Mouse (Mus musculus) G1E (cell line): ENCODE measurements at regions not wholly inside any gene's neighbourhood (a gene's known extent, or its start where the extent isn't known, plus 50 kb on each side); places are given as distances from the start of the nearest gene placed in this dataset.

Source experiments
- CTCF ChIP-seq: IDR thresholded peaks from 2 replicates; pipeline ENCODE4 v1.5.1; 2012; ENCODE audit warnings: low read depth, low read length, inconsistent platforms, mixed read lengths
- GATA1 ChIP-seq: IDR thresholded peaks from 2 replicates; pipeline ENCODE4 v1.6.1; 2012; ENCODE audit warnings: borderline replicate concordance, low read length, inconsistent platforms, mixed read lengths
- GATA2 ChIP-seq: IDR thresholded peaks from 2 replicates; pipeline ENCODE4 v1.6.1; 2012; ENCODE audit warnings: low read depth, low read length, inconsistent platforms, borderline replicate concordance
- POLR2AphosphoS5 ChIP-seq: IDR thresholded peaks from 2 replicates; pipeline ENCODE4 v1.6.1; 2012; ENCODE audit warnings: low read depth, low read length, inconsistent platforms; ENCODE audit not compliant: insufficient replicate concordance
- TAL1 ChIP-seq: conservative IDR thresholded peaks from 2 replicates; pipeline ENCODE4 v1.6.1; 2012; ENCODE audit warnings: low read depth, low read length, inconsistent platforms, mixed read lengths

- TF ChIP-seq CTCF (no peak), GATA1 (no peak), POLR2AphosphoS5 (no peak), GATA2 (no peak), TAL1 (no peak)
Observed at GRCm38 (mm10) chr19:54498066-54498465, 454.1 kb downstream of the Adra2a start.
